Mouse (Mus musculus) C2C12 (cell line): Measurements from ENCODE around the gene Sult5a1.

ENCODE experiments used
- CTCF ChIP-seq: IDR thresholded peaks from one replicate; pipeline ENCODE4 v1.5.1; 2011; ENCODE audit not compliant: control insufficient read depth, insufficient read depth, insufficient read length
- MAX ChIP-seq: IDR thresholded peaks from one replicate; pipeline ENCODE4 v1.6.1; 2011; ENCODE audit warnings: mild to moderate bottlenecking, control low read depth

DNA sequence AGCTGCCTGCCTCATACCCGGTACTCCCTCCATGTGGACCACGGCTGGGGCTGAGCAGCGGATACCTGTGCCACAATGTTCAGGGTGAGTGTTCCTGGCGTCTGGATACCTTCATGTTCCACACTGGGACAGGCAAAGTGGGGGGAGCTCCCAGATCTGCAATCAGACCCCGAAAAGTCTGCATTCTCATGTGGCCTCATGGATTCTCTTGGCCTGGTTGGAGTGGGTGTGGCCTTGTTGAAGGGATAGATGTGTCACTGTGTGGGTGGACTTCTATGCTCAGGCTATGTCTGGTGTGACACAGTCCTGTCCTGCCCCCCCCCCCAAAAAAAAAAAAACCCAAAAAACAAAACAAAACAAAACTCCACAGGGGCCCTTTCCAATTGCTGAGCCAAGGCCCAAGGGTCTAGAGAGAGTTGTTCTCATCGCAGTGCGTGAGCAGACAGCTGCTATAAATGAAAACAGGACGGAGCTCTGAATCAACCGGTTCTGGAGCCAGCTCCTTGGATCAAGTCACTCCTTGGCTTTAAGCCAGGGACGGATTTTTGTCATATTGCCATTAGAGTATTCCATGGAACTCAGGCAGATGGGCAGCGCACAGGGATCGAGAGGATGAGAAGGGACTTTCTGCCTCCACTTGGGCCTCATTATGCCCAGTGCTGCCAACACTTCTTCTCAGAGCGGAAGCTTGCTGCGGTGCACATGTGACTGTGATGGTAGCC is 16.2 kb downstream of the Sult5a1 start:
- TF ChIP-seq CTCF (no peak), MAX (no peak)
